In the genomic region with DNA sequence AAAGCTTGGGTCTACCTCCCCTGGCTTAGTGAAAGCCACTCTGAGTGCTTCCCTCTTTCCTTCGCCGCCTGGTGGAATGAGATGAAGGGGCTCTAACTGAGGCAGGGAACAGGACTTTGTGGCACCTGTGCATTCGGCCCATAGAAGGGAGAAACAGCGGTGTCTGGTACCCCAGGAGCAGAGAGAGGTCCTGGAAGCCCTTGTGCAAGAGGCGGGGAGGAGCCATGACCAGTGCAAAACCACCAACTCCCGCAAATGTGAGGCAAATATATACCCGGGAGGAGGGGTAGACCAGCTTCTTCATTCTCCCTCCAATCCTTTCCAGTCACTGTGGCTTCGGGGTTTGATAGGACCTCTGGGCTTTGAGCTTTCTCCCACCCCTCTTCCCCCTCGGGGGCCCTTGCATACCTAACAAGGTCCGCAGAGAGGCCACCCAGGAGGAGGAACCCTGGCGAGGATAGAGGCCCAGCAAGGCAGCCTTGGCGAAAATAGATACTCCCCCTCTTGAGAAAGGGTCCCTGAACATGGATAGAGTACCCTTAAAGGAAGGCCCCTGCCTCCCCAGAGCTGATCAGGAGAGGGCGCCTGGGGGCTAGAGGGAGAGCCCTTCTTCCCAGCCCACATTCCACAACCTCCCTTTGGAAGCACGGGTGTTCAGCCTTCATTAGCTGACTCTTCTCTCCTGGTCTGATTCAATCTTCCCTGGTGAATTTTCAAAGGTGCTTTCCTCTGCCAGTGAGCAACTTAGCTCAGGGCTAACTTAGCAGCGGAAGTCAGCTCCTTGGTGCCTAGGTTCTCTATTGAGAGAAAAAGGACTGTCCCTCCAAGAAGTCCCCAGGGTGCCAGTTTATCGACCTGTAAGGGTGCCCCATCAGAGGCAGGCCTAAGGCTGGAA, we compare ENCODE assay signal across 8 mouse cellular contexts. TPM values are rescaled to one million over a fixed set of nuclear protein-coding genes. Genes with fewer than 3 reads are reported as not detected.
DNase-seq lines count a peak whose midpoint lies in the region; ATAC-seq and TF ChIP-seq lines count a peak whose summit lies in the region.
"Had no signal": no experiment of that assay in that cellular context is flagged by ENCODE, and none has a peak within 500 bp of the region (broad histone marks: within the 10 kb centered on the region; RNA-seq: fewer than 3 reads in every experiment).

No protein-coding gene starts in this region.

- no peaks in the 10 kb centered on the region for H3K36me3 ChIP-seq in liver, embryonic 11.5 days (ENCODE audit: control insufficient read depth, insufficient read depth, low read length)
- H3K36me3 ChIP-seq in liver, embryonic 12.5 days: no peaks in the 10 kb centered on the region
- H3K36me3 ChIP-seq in embryonic facial prominence, embryonic 13.5 days: no peaks in the 10 kb centered on the region
- H3K36me3 ChIP-seq in intestine, embryonic 14.5 days (ENCODE audit: control insufficient read depth, insufficient read depth, low read length): no peaks in the 10 kb centered on the region
- H3K36me3 ChIP-seq in thymus, adult 2 months (ENCODE audit: control insufficient read depth, insufficient read depth, low read length): no peaks in the 10 kb centered on the region

- DNase-seq in liver, embryonic 11.5 days (ENCODE audit: low spot score): no peak
- peak; percentile 69 for DNase-seq in intestine, embryonic 14.5 days (ENCODE audit: low spot score)
- DNase-seq in retina, embryonic 14.5 days (ENCODE audit: low spot score): peak; percentile 70
- DNase-seq in frontal cortex, postnatal 36 days (ENCODE audit: low spot score in 2 of 2): no peak
- no peak for DNase-seq in thymus, adult 2 months

- TF ChIP-seq CTCF in thymus, adult 2 months (IDR thresholded peaks at IDR 0.05; ENCODE audit: borderline replicate concordance, control insufficient read depth, extremely low read depth, insufficient read depth, low read length, poor library complexity): no peak

- H3K4me2 ChIP-seq in liver, embryonic 11.5 days: peak overlapping the region; percentile 86
- no peak overlapping the region for H3K4me2 ChIP-seq in liver, embryonic 12.5 days
- peak overlapping the region; percentile 98 for H3K4me2 ChIP-seq in embryonic facial prominence, embryonic 13.5 days
- H3K4me2 ChIP-seq in intestine, embryonic 14.5 days (ENCODE audit: low read length): peak overlapping the region; percentile 96

- H3K4me3 ChIP-seq in liver, embryonic 11.5 days (ENCODE audit: low read depth, low read length): no peak overlapping the region
- H3K4me3 ChIP-seq in liver, embryonic 12.5 days: no peak overlapping the region
- peak overlapping the region; percentile 61 for H3K4me3 ChIP-seq in embryonic facial prominence, embryonic 13.5 days
- H3K4me3 ChIP-seq in intestine, embryonic 14.5 days (ENCODE audit: low read depth, low read length): peak overlapping the region; percentile 56
- H3K4me3 ChIP-seq in thymus, adult 2 months (ENCODE audit: control insufficient read depth, insufficient read depth, low read length): no peak overlapping the region

- no peak for ATAC-seq in liver, embryonic 11.5 days (replicated peaks; ENCODE audit: low FRiP score)
- no peak for ATAC-seq in liver, embryonic 12.5 days
- ATAC-seq in embryonic facial prominence, embryonic 13.5 days (ENCODE audit: insufficient number of reproducible peaks, insufficient read depth, low FRiP score, low TSS enrichment, low read depth): no peak
- ATAC-seq in intestine, embryonic 14.5 days (replicated peaks; ENCODE audit: low FRiP score, low TSS enrichment, low read depth): no peak

- no peak for TF ChIP-seq POLR2A in thymus, adult 2 months (IDR thresholded peaks at IDR 0.05; ENCODE audit: control insufficient read depth, extremely low read depth, insufficient read depth, low read length, poor library complexity)

- no peak overlapping the region for H3K27ac ChIP-seq in liver, embryonic 11.5 days (ENCODE audit: low read depth, low read length)
- no peak overlapping the region for H3K27ac ChIP-seq in liver, embryonic 12.5 days
- H3K27ac ChIP-seq in embryonic facial prominence, embryonic 13.5 days: peak overlapping the region; percentile 33; the same call in 1 of the 2 replicates
- no peak overlapping the region for H3K27ac ChIP-seq in intestine, embryonic 14.5 days (ENCODE audit: low read depth)
- no peak overlapping the region for H3K27ac ChIP-seq in thymus, adult 2 months (ENCODE audit: control insufficient read depth, insufficient read depth, low read length)

- H3K9ac ChIP-seq in liver, embryonic 11.5 days (ENCODE audit: low read depth, low read length): no peak overlapping the region
- H3K9ac ChIP-seq in liver, embryonic 12.5 days: no peak overlapping the region
- H3K9ac ChIP-seq in embryonic facial prominence, embryonic 13.5 days: peak overlapping the region; percentile 72
- no peak overlapping the region for H3K9ac ChIP-seq in intestine, embryonic 14.5 days (ENCODE audit: low read length)

- H3K9me3 ChIP-seq in liver, embryonic 11.5 days (ENCODE audit: control insufficient read depth, low read length): no peaks in the 10 kb centered on the region
- H3K9me3 ChIP-seq in liver, embryonic 12.5 days (replicated peaks): no peaks in the 10 kb centered on the region
- H3K9me3 ChIP-seq in embryonic facial prominence, embryonic 13.5 days: no peaks in the 10 kb centered on the region
- H3K9me3 ChIP-seq in intestine, embryonic 14.5 days (ENCODE audit: control insufficient read depth, low read length): no peaks in the 10 kb centered on the region

- 8% methylated on average over 16 of the region's 16 CpGs for WGBS in liver, embryonic 11.5 days
- WGBS in liver, embryonic 12.5 days (ENCODE audit: insufficient replicate concordance): 10% methylated on average over 16 of the region's 16 CpGs
- 5% methylated on average over 16 of the region's 16 CpGs for WGBS in embryonic facial prominence, embryonic 13.5 days
- WGBS in intestine, embryonic 14.5 days: 7% methylated on average over 16 of the region's 16 CpGs
- 34% methylated on average over 16 of the region's 16 CpGs for WGBS in thymus, adult 2 months

- peaks cover 88% of the 10 kb centered on the region for H3K27me3 ChIP-seq in liver, embryonic 11.5 days (replicated peaks; ENCODE audit: control insufficient read depth, insufficient read depth, low read length)
- peaks cover 100% of the 10 kb centered on the region for H3K27me3 ChIP-seq in liver, embryonic 12.5 days (replicated peaks)
- H3K27me3 ChIP-seq in embryonic facial prominence, embryonic 13.5 days: peaks cover 95% of the 10 kb centered on the region
- H3K27me3 ChIP-seq in intestine, embryonic 14.5 days (replicated peaks; ENCODE audit: control insufficient read depth, insufficient read depth, low read length): peaks cover 70% of the 10 kb centered on the region
- peaks cover 11% of the 10 kb centered on the region; the same call in 1 of the 2 replicates for H3K27me3 ChIP-seq in thymus, adult 2 months (ENCODE audit: control insufficient read depth, insufficient read depth, low read length)

- H3K4me1 ChIP-seq in liver, embryonic 11.5 days (replicated peaks; ENCODE audit: control insufficient read depth, insufficient read depth, low read length): peaks cover 6% of the 10 kb centered on the region
- peaks cover 17% of the 10 kb centered on the region; the same call in 1 of the 2 replicates for H3K4me1 ChIP-seq in liver, embryonic 12.5 days
- H3K4me1 ChIP-seq in embryonic facial prominence, embryonic 13.5 days: peaks cover 55% of the 10 kb centered on the region
- H3K4me1 ChIP-seq in intestine, embryonic 14.5 days (replicated peaks; ENCODE audit: control insufficient read depth, insufficient read depth, low read length): peaks cover 7% of the 10 kb centered on the region; the same call in 1 of the 2 replicates
- H3K4me1 ChIP-seq in thymus, adult 2 months (replicated peaks; ENCODE audit: control insufficient read depth, insufficient read depth, low read length): peaks cover 3% of the 10 kb centered on the region; the same call in 1 of the 2 replicates

RNA-seq across cellular contexts. Expression of gene AC124108.1, which starts 0.8 kb away (rescaled TPM):
- 0.04 and 0.08 TPM in 2 replicates for polyA plus RNA-seq in liver, embryonic 11.5 days (2014; fragmentation: Nextera tagmentation; extraction: Ambion mirVana)
- not detected in 2 replicates for polyA plus RNA-seq in liver, embryonic 12.5 days (2016; fragmentation: Nextera tagmentation; extraction: Ambion mirVana)
- polyA plus RNA-seq in embryonic facial prominence, embryonic 13.5 days (2015; fragmentation: Nextera tagmentation; extraction: Ambion mirVana): 0.34 and 0.37 TPM in 2 replicates
- polyA plus RNA-seq in intestine, embryonic 14.5 days (2014; fragmentation: Nextera tagmentation; extraction: Ambion mirVana): 0.09 TPM in 1 of 2 replicates, not detected in the other
- 0.03 TPM in 1 of 2 replicates, not detected in the other for polyA plus RNA-seq in thymus, adult 2 months (2012; rRNA removed)
- polyA plus RNA-seq: spleen, adult 2 months had no signal

RNA-seq across cellular contexts. Expression of gene Lemd1, which starts 0.8 kb away (rescaled TPM):
- polyA plus RNA-seq in liver, embryonic 11.5 days (2014; fragmentation: Nextera tagmentation; extraction: Ambion mirVana): 0.27 TPM in 1 of 2 replicates, not detected in the other
- not detected in 2 replicates for polyA plus RNA-seq in liver, embryonic 12.5 days (2016; fragmentation: Nextera tagmentation; extraction: Ambion mirVana)
- polyA plus RNA-seq in embryonic facial prominence, embryonic 13.5 days (2015; fragmentation: Nextera tagmentation; extraction: Ambion mirVana): 1.2 and 1.8 TPM in 2 replicates
- 0.27 and 0.52 TPM in 2 replicates for polyA plus RNA-seq in intestine, embryonic 14.5 days (2014; fragmentation: Nextera tagmentation; extraction: Ambion mirVana)
- not detected in 2 replicates for polyA plus RNA-seq in thymus, adult 2 months (2012; rRNA removed)
- polyA plus RNA-seq: spleen, adult 2 months had no signal

RNA-seq across cellular contexts. Expression of gene Gm10188, which starts 37.5 kb away (rescaled TPM):
- polyA plus RNA-seq in liver, embryonic 11.5 days (2014; fragmentation: Nextera tagmentation; extraction: Ambion mirVana): not detected in 2 replicates
- not detected in 2 replicates for polyA plus RNA-seq in liver, embryonic 12.5 days (2016; fragmentation: Nextera tagmentation; extraction: Ambion mirVana)
- not detected in 2 replicates for polyA plus RNA-seq in embryonic facial prominence, embryonic 13.5 days (2015; fragmentation: Nextera tagmentation; extraction: Ambion mirVana)
- polyA plus RNA-seq in intestine, embryonic 14.5 days (2014; fragmentation: Nextera tagmentation; extraction: Ambion mirVana): not detected in 2 replicates
- polyA plus RNA-seq in thymus, adult 2 months (2012; rRNA removed): not detected in 2 replicates
- polyA plus RNA-seq: spleen, adult 2 months had no signal

RNA-seq across cellular contexts. Expression of gene Cdk18, which starts 52.5 kb away (rescaled TPM):
- 4.1 and 4.4 TPM in 2 replicates for polyA plus RNA-seq in liver, embryonic 11.5 days (2014; fragmentation: Nextera tagmentation; extraction: Ambion mirVana)
- 2.7 and 3.1 TPM in 2 replicates for polyA plus RNA-seq in liver, embryonic 12.5 days (2016; fragmentation: Nextera tagmentation; extraction: Ambion mirVana)
- polyA plus RNA-seq in embryonic facial prominence, embryonic 13.5 days (2015; fragmentation: Nextera tagmentation; extraction: Ambion mirVana): 2.3 and 2.8 TPM in 2 replicates
- polyA plus RNA-seq in intestine, embryonic 14.5 days (2014; fragmentation: Nextera tagmentation; extraction: Ambion mirVana): 7.6 and 7.7 TPM in 2 replicates
- 7.6 and 8.6 TPM in 2 replicates for polyA plus RNA-seq in thymus, adult 2 months (2012; rRNA removed)

Comparison
In these comparisons a context has a peak if more than half of its experiments do, and no peak if none do; other contexts are left out.
1. DNase-seq: peak in intestine, embryonic 14.5 days (single experiment) and retina, embryonic 14.5 days (single experiment); none in liver, embryonic 11.5 days (single experiment), frontal cortex, postnatal 36 days (0 of 2) and thymus, adult 2 months (single experiment).
2. H3K4me3 ChIP-seq: peak in embryonic facial prominence, embryonic 13.5 days (single experiment) and intestine, embryonic 14.5 days (single experiment); none in liver, embryonic 11.5 days (single experiment), liver, embryonic 12.5 days (single experiment) and thymus, adult 2 months (single experiment).